9 mouse cellular contexts compared by ENCODE assay signal in the genomic region with DNA sequence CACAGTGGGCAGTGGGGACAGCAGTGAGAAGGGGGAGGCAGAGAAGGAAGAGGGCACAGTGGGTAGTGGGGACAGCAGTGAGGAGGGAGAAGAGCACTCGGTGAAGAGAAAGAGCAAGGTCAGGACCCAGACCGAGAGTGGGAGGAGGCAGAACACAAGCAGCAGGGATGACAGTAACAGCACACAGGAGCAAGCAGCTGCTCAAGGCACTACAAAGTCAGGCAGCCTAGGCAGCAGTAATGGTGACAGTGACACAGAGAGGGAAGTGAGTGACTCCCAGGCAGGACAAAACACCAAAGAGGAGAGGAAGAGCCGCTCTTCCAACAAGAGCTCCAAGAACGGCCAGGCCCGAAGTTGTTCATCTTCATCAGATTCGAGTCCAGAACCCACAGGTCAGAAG. TPM values are rescaled to one million over a fixed set of nuclear protein-coding genes. Genes with fewer than 3 reads are reported as not detected.
A peak's percentile ranks its signal among the peaks of the same experiment; 100 is the strongest.
DNase-seq lines count a peak whose midpoint lies in the region; ATAC-seq lines count a peak whose summit lies in the region.
"Had no signal": no experiment of that assay in that cellular context is flagged by ENCODE, and none has a peak within 500 bp of the region (broad histone marks: within the 10 kb centered on the region; RNA-seq: fewer than 3 reads in every experiment).

No protein-coding gene starts in this region.

- H3K27ac ChIP-seq in kidney, embryonic 14.5 days (ENCODE audit: low read depth, low read length), result peak overlapping the region; percentile 60
- H3K27ac ChIP-seq in embryonic facial prominence, embryonic 14.5 days (replicated peaks; ENCODE audit: low read depth, low read length), result 0 out of 2 replicates have a peak overlapping the region, but pooled peaks have one; percentile 88
- H3K27ac ChIP-seq in limb, embryonic 10.5 days, result peak overlapping the region; percentile 92
- 0 out of 2 replicates have a peak overlapping the region, but pooled peaks have one; percentile 84 for H3K27ac ChIP-seq in neural tube, embryonic 13.5 days (replicated peaks)

- peak overlapping the region; percentile 92 for H3K4me2 ChIP-seq in kidney, embryonic 14.5 days (replicated peaks; ENCODE audit: low read depth, low read length)
- peak overlapping the region; percentile 93 for H3K4me2 ChIP-seq in embryonic facial prominence, embryonic 14.5 days (ENCODE audit: low read depth, low read length)
- H3K4me2 ChIP-seq in neural tube, embryonic 13.5 days, result peak overlapping the region; percentile 89

- peaks cover 61% of the 10 kb centered on the region for H3K36me3 ChIP-seq in kidney, embryonic 14.5 days (ENCODE audit: control insufficient read depth, insufficient read depth, low read length)
- peaks cover 66% of the 10 kb centered on the region for H3K36me3 ChIP-seq in embryonic facial prominence, embryonic 14.5 days (ENCODE audit: control insufficient read depth, insufficient read depth, low read length)
- H3K36me3 ChIP-seq in limb, embryonic 10.5 days, result peaks cover 80% of the 10 kb centered on the region
- peaks cover 63% of the 10 kb centered on the region for H3K36me3 ChIP-seq in neural tube, embryonic 13.5 days

- H3K4me3 ChIP-seq in kidney, embryonic 14.5 days (ENCODE audit: low read length), result peak overlapping the region; percentile 61
- H3K4me3 ChIP-seq in embryonic facial prominence, embryonic 14.5 days (ENCODE audit: low read depth, low read length), result peak overlapping the region; percentile 76
- peak overlapping the region; percentile 74 for H3K4me3 ChIP-seq in limb, embryonic 10.5 days
- H3K4me3 ChIP-seq in neural tube, embryonic 13.5 days, result no peak overlapping the region

- peak; percentile 15; the same call in 1 of the 2 replicates for ATAC-seq in kidney, embryonic 14.5 days (ENCODE audit: low FRiP score, low TSS enrichment)
- no peak for ATAC-seq in embryonic facial prominence, embryonic 14.5 days (ENCODE audit: low read depth)
- ATAC-seq in neural tube, embryonic 13.5 days (ENCODE audit: low read depth), result no peak
- no peak for ATAC-seq in megakaryocyte progenitor cell, adult 5-6 weeks (replicated peaks; ENCODE audit: poor library complexity)

- H3K27me3 ChIP-seq in kidney, embryonic 14.5 days (ENCODE audit: control insufficient read depth, insufficient read depth, low read length), result no peaks in the 10 kb centered on the region
- H3K27me3 ChIP-seq in embryonic facial prominence, embryonic 14.5 days (replicated peaks; ENCODE audit: control insufficient read depth, insufficient read depth, low read length), result no peaks in the 10 kb centered on the region
- H3K27me3 ChIP-seq in limb, embryonic 10.5 days (ENCODE audit: low read depth, poor library complexity, severe bottlenecking), result no peaks in the 10 kb centered on the region
- no peaks in the 10 kb centered on the region for H3K27me3 ChIP-seq in neural tube, embryonic 13.5 days

- peak overlapping the region; percentile 76 for H3K9ac ChIP-seq in kidney, embryonic 14.5 days (ENCODE audit: low read depth, low read length)
- peak overlapping the region; percentile 78 for H3K9ac ChIP-seq in embryonic facial prominence, embryonic 14.5 days (ENCODE audit: low read depth, low read length)
- H3K9ac ChIP-seq in neural tube, embryonic 13.5 days, result peak overlapping the region; percentile 77

- H3K9me3 ChIP-seq in kidney, embryonic 14.5 days (ENCODE audit: control insufficient read depth, low read length), result no peaks in the 10 kb centered on the region
- no peaks in the 10 kb centered on the region for H3K9me3 ChIP-seq in embryonic facial prominence, embryonic 14.5 days (ENCODE audit: control insufficient read depth, low read length)
- H3K9me3 ChIP-seq in limb, embryonic 10.5 days (replicated peaks), result no peaks in the 10 kb centered on the region
- H3K9me3 ChIP-seq in neural tube, embryonic 13.5 days, result no peaks in the 10 kb centered on the region

- DNase-seq in kidney, postnatal 14 days, result no peak
- no peak for DNase-seq in embryonic facial prominence, embryonic 14.5 days (ENCODE audit: low spot score)
- no peak for DNase-seq in limb, embryonic 10.5 days (ENCODE audit: low spot score)
- no peak for DNase-seq in thymus, postnatal 36 days
- no peak for DNase-seq in thymus, postnatal 10 days (ENCODE audit: low spot score in 2 of 2)

- H3K4me1 ChIP-seq in kidney, embryonic 14.5 days (ENCODE audit: control insufficient read depth, insufficient read depth, low read length), result peaks cover 25% of the 10 kb centered on the region
- peaks cover 11% of the 10 kb centered on the region for H3K4me1 ChIP-seq in embryonic facial prominence, embryonic 14.5 days (ENCODE audit: control insufficient read depth, insufficient read depth, low read length)
- H3K4me1 ChIP-seq in limb, embryonic 10.5 days, result peaks cover 33% of the 10 kb centered on the region
- H3K4me1 ChIP-seq in neural tube, embryonic 13.5 days (replicated peaks), result peaks cover 31% of the 10 kb centered on the region

- 57% methylated on average over 6 of the region's 6 CpGs for WGBS in kidney, embryonic 14.5 days
- 76% methylated on average over 6 of the region's 6 CpGs for WGBS in embryonic facial prominence, embryonic 14.5 days
- WGBS in limb, embryonic 10.5 days, result 82% methylated on average over 6 of the region's 6 CpGs
- whole genome bisulfite sequencing in neural tube, embryonic 13.5 days, result 58% methylated on average over 6 of the region's 6 CpGs

RNA-seq across cellular contexts. Expression of a gene that starts 1.6 kb away (rescaled TPM):
- 92.4 and 94.0 TPM in 2 replicates for polyA plus RNA-seq in kidney, embryonic 14.5 days (2014; fragmentation: Nextera tagmentation; extraction: Ambion mirVana)
- 75.0 and 86.1 TPM in 2 replicates for polyA plus RNA-seq in embryonic facial prominence, embryonic 14.5 days (2014; fragmentation: Nextera tagmentation; extraction: Ambion mirVana)
- 117 and 131 TPM in 2 replicates for polyA plus RNA-seq in limb, embryonic 10.5 days (2016; fragmentation: Nextera tagmentation; extraction: Ambion mirVana)
- polyA plus RNA-seq in neural tube, embryonic 13.5 days (2015; fragmentation: Nextera tagmentation; extraction: Ambion mirVana), result 74.3 and 79.1 TPM in 2 replicates
- 83.1 and 83.9 TPM in 2 replicates for total RNA-seq in megakaryocyte progenitor cell, adult 5-6 weeks (2015)
- 36.3 and 38.5 TPM in 2 replicates for total RNA-seq in megakaryocyte progenitor cell, adult 5-6 weeks (2017)

RNA-seq across cellular contexts. Expression of a gene that starts 2.0 kb away (rescaled TPM):
- polyA plus RNA-seq in kidney, embryonic 14.5 days (2014; fragmentation: Nextera tagmentation; extraction: Ambion mirVana), result 22.8 and 23.5 TPM in 2 replicates
- 13.2 and 14.8 TPM in 2 replicates for polyA plus RNA-seq in embryonic facial prominence, embryonic 14.5 days (2014; fragmentation: Nextera tagmentation; extraction: Ambion mirVana)
- polyA plus RNA-seq in limb, embryonic 10.5 days (2016; fragmentation: Nextera tagmentation; extraction: Ambion mirVana), result 51.9 and 57.2 TPM in 2 replicates
- polyA plus RNA-seq in neural tube, embryonic 13.5 days (2015; fragmentation: Nextera tagmentation; extraction: Ambion mirVana), result 19.0 and 19.9 TPM in 2 replicates
- 21.8 and 27.5 TPM in 2 replicates for total RNA-seq in megakaryocyte progenitor cell, adult 5-6 weeks (2015)
- 215 and 246 TPM in 2 replicates for total RNA-seq in megakaryocyte progenitor cell, adult 5-6 weeks (2017)

RNA-seq across cellular contexts. Expression of a gene that starts 16.6 kb away (rescaled TPM):
- polyA plus RNA-seq in kidney, embryonic 14.5 days (2014; fragmentation: Nextera tagmentation; extraction: Ambion mirVana), result 7.2 and 8.8 TPM in 2 replicates
- 1.7 and 2.0 TPM in 2 replicates for polyA plus RNA-seq in embryonic facial prominence, embryonic 14.5 days (2014; fragmentation: Nextera tagmentation; extraction: Ambion mirVana)
- polyA plus RNA-seq in limb, embryonic 10.5 days (2016; fragmentation: Nextera tagmentation; extraction: Ambion mirVana), result 1.0 and 1.9 TPM in 2 replicates
- 8.2 and 9.5 TPM in 2 replicates for polyA plus RNA-seq in neural tube, embryonic 13.5 days (2015; fragmentation: Nextera tagmentation; extraction: Ambion mirVana)
- not detected in 2 replicates for total RNA-seq in megakaryocyte progenitor cell, adult 5-6 weeks (2015)
- 0.07 TPM in 1 of 2 replicates, not detected in the other for total RNA-seq in megakaryocyte progenitor cell, adult 5-6 weeks (2017)

RNA-seq across cellular contexts. Expression of a gene that starts 20.7 kb away (rescaled TPM):
- polyA plus RNA-seq in kidney, embryonic 14.5 days (2014; fragmentation: Nextera tagmentation; extraction: Ambion mirVana), result 24.9 and 29.2 TPM in 2 replicates
- polyA plus RNA-seq in embryonic facial prominence, embryonic 14.5 days (2014; fragmentation: Nextera tagmentation; extraction: Ambion mirVana), result 29.1 and 31.9 TPM in 2 replicates
- 48.5 and 56.4 TPM in 2 replicates for polyA plus RNA-seq in limb, embryonic 10.5 days (2016; fragmentation: Nextera tagmentation; extraction: Ambion mirVana)
- polyA plus RNA-seq in neural tube, embryonic 13.5 days (2015; fragmentation: Nextera tagmentation; extraction: Ambion mirVana), result 48.7 and 50.5 TPM in 2 replicates
- total RNA-seq in megakaryocyte progenitor cell, adult 5-6 weeks (2015), result 16.5 and 19.4 TPM in 2 replicates
- total RNA-seq in megakaryocyte progenitor cell, adult 5-6 weeks (2017), result 30.2 and 32.6 TPM in 2 replicates

RNA-seq across cellular contexts. Expression of a gene that starts 32.4 kb away (rescaled TPM):
- polyA plus RNA-seq in kidney, embryonic 14.5 days (2014; fragmentation: Nextera tagmentation; extraction: Ambion mirVana), result not detected in 2 replicates
- not detected in 2 replicates for polyA plus RNA-seq in embryonic facial prominence, embryonic 14.5 days (2014; fragmentation: Nextera tagmentation; extraction: Ambion mirVana)
- not detected in 2 replicates for polyA plus RNA-seq in limb, embryonic 10.5 days (2016; fragmentation: Nextera tagmentation; extraction: Ambion mirVana)
- not detected in 2 replicates for polyA plus RNA-seq in neural tube, embryonic 13.5 days (2015; fragmentation: Nextera tagmentation; extraction: Ambion mirVana)
- not detected in 2 replicates for total RNA-seq in megakaryocyte progenitor cell, adult 5-6 weeks (2015)
- total RNA-seq in megakaryocyte progenitor cell, adult 5-6 weeks (2017), result not detected in 2 replicates
- total RNA-seq: layer of hippocampus, postnatal 10 days had no signal
